Mouse (Mus musculus) kidney, adult 2 months (tissue): ENCODE measurements at regions not wholly inside any gene's neighbourhood (a gene's known extent, or its start where the extent isn't known, plus 50 kb on each side); places are given as distances from the start of the nearest gene placed in this dataset.

ENCODE experiments used
- CTCF ChIP-seq: fragments of 200-500 bp; conservative IDR thresholded peaks from 2 replicates; pipeline ENCODE4 v1.5.1; 2011; ENCODE audit warnings: low read depth, mild to moderate bottlenecking, control low read depth, low read length, moderate library complexity, mixed read lengths; ENCODE audit not compliant: insufficient read depth, insufficient read length
- POLR2A ChIP-seq: fragments of 200-500 bp; IDR thresholded peaks from one replicate; pipeline ENCODE4 v1.6.1; 2011; ENCODE audit warnings: low read depth, low read length, control low read depth

- no peak for TF ChIP-seq CTCF
- TF ChIP-seq POLR2A = no peak
Measured at GRCm38 (mm10) chr4:31143166-31143565, 820.7 kb upstream of the Map3k7 start.
